Mouse (Mus musculus) midbrain, postnatal 0 days (tissue): ENCODE results near the gene Higd2a. TPM values are rescaled to one million over a fixed set of nuclear protein-coding genes. Genes with fewer than 3 reads are reported as not detected.

Experiments used
- ATAC-seq: fragments of 200-750 bp; cut with Nextera tagmentation; 2 replicates; pipeline ENCODE4 v1.8.0; 2017; ENCODE audit warnings: moderate number of reproducible peaks, mild to moderate bottlenecking, moderate TSS enrichment, moderate library complexity; ENCODE audit not compliant: low FRiP score
- DNase-seq: peaks from one replicate; pipeline ENCODE4 v3.0.0-alpha.2; 2015; ENCODE audit warnings: low spot score
- H3K27ac ChIP-seq: fragments of 300-500 bp; sonication (generic); 2 replicates; pipeline ENCODE4 v1.5.1; 2014; ENCODE audit warnings: low read depth, mild to moderate bottlenecking, low read length, mixed read lengths
- H3K27me3 ChIP-seq: fragments of 300-500 bp; sonication (generic); 2 replicates; pipeline ENCODE4 v1.6.1; 2014; ENCODE audit warnings: low read length, control low read depth, mixed read lengths; ENCODE audit not compliant: insufficient read depth
- H3K36me3 ChIP-seq: fragments of 300-500 bp; sonication (generic); 2 replicates; pipeline ENCODE4 v1.6.1; 2014; ENCODE audit warnings: low read length, control low read depth, mixed read lengths; ENCODE audit not compliant: insufficient read depth
- H3K4me1 ChIP-seq: fragments of 300-500 bp; sonication (generic); 2 replicates; pipeline ENCODE4 v1.6.1; 2014; ENCODE audit warnings: mild to moderate bottlenecking, control low read depth, antibody characterized with exemption, low read length, mixed read lengths; ENCODE audit not compliant: insufficient read depth
- H3K4me2 ChIP-seq: fragments of 300-500 bp; sonication (generic); 2 replicates; pipeline ENCODE4 v1.6.1; 2014; ENCODE audit warnings: low read depth, mild to moderate bottlenecking, low read length, mixed read lengths; ENCODE audit not compliant: poor library complexity, severe bottlenecking
- H3K4me3 ChIP-seq: fragments of 300-500 bp; sonication (generic); 2 replicates; pipeline ENCODE4 v1.5.1; 2014; ENCODE audit warnings: low read depth, mild to moderate bottlenecking, low read length, moderate library complexity
- H3K9ac ChIP-seq: fragments of 300-500 bp; sonication (generic); replicated peaks from 2 replicates; pipeline ENCODE4 v1.6.1; 2014; ENCODE audit warnings: mild to moderate bottlenecking, low read length, moderate library complexity, mixed read lengths; ENCODE audit not compliant: poor library complexity, severe bottlenecking
- H3K9me3 ChIP-seq: fragments of 300-500 bp; sonication (generic); 2 replicates; pipeline ENCODE4 v1.6.1; 2016; ENCODE audit warnings: low read length, control low read depth
- CTCF ChIP-seq: IDR thresholded peaks from 2 replicates; pipeline ENCODE4 v1.5.1; 2016; ENCODE audit warnings: antibody characterized with exemption, mild to moderate bottlenecking
- WGBS: fragments of 180-500 bp; shearing (Covaris S2); extraction: QIAGEN DNeasy Blood & Tissue Kit; methylation state at CpG from one replicate; pipeline ENCODE4 v1.1.7; 2014; 5-methylcytosine and 5-hydroxymethylcytosine counted together
- polyA plus RNA-seq: library from polyadenylated mRNA; unstranded; fragments of >200 nt; fragmentation: Nextera tagmentation; extraction: Ambion mirVana; gene quantifications from 2 replicates; pipeline ENCODE4 v1.2.1, GENCODE M21; 2015
- total RNA-seq: library from RNA; depleted of rRNA; stranded (reverse); fragments of >200 nt; gene quantifications from 2 replicates; pipeline ENCODE4 v1.2.3, GENCODE M21; 2014; rRNA removed

The Higd2a gene
- total RNA-seq (110 and 203 TPM in 2 replicates), polyA plus RNA-seq (327 and 330 TPM in 2 replicates)

DNA sequence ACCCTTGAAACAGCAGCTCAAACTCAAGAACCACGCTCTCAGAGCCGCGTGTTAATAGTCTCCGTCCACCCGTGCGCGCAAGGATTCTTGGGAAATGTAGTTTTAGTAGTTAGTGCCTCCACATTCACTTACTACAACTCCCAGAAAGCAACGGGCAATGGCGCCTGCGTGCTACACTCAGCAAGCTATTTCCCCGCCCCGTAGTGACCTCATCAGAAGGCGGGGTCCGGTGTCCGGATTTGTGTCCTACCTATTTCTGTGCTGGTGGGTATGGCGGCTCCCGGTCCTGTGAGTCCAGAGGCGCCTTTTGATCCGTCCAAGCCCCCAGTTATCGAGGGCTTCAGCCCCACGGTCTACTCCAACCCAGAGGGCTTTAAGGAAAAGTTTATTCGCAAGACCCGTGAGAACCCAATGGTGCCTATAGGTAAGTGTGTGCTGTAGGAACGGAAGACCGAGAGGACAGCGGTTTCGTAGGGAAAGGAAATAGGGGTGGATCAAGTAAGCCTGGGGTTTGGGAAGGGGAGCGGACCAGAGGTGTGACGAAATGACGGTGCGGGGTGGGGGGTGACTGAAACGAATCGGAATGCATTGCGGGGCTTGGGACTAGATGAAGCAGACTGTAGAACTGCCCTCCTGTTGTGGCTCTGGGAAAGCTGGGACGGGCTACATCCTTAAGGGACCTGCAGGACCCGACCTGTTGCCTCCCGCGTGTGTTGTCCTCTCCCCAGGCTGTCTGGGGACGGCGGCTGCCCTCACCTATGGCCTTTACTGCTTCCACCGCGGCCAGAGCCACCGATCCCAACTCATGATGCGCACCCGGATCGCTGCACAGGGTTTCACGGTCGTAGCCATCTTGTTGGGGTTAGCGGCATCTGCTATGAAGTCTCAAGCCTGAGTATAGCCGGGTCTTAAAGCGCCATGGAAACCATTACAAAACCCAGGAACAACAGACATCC lies at the start of gene Higd2a, which contains the start of gene Nop16:
Gene Higd2a (plus strand): TSS at position 212 of the 956 bp plus-strand sequence.
Gene Nop16 (minus strand): TSS at position 95 of the 956 bp plus-strand sequence.
- peak within 1 kb of the TSS; percentile 91 for H3K27ac ChIP-seq
- H3K9ac ChIP-seq: peak within 1 kb of the TSS; percentile 88
- no peak for TF ChIP-seq CTCF
- peak within 1 kb of the TSS; percentile 78 for H3K4me2 ChIP-seq
- no peaks in the 10 kb centered on the region for H3K27me3 ChIP-seq
- ATAC-seq: peak; percentile 96
- peak; percentile 99 for DNase-seq
- peaks cover 8% of the 10 kb centered on the region for H3K4me1 ChIP-seq
- WGBS: under 1% methylated on average over 51 of the region's 51 CpGs
- peaks cover 16% of the 10 kb centered on the region for H3K36me3 ChIP-seq
- H3K4me3 ChIP-seq: peak within 1 kb of the TSS; percentile 79
- no peaks in the 10 kb centered on the region for H3K9me3 ChIP-seq

- WGBS: 77% methylated on average over 7 of the region's 7 CpGs
- no peak for DNase-seq
- H3K27me3 ChIP-seq: no peaks in the 10 kb centered on the region
Observed at GRCm38 (mm10) chr13:54548036-54548435, 42.0 kb upstream of the Higd2a start.

GRCm38 (mm10) chr13:54556176-54556575 lies 33.8 kb upstream of the Higd2a start:
- Histone ChIP-seq H3K36me3 (peaks cover 70% of the 10 kb centered on the region), H3K4me2 (no peak overlapping the region), H3K27me3 (no peaks in the 10 kb centered on the region), H3K4me1 (no peaks in the 10 kb centered on the region), H3K4me3 (no peak overlapping the region), H3K9ac (no peak overlapping the region), H3K27ac (no peak overlapping the region), H3K9me3 (no peaks in the 10 kb centered on the region)
- DNase-seq (no peak), ATAC-seq (no peak)
- TF ChIP-seq CTCF: no peak
- WGBS: 97% methylated on average over 9 of the region's 9 CpGs

More at GRCm38 (mm10) chr13:54548036-54548435, 42.0 kb upstream of the Higd2a start:
- Histone ChIP-seq H3K4me2 (no peak overlapping the region), H3K9ac (no peak overlapping the region), H3K27ac (no peak overlapping the region), H3K4me1 (no peaks in the 10 kb centered on the region), H3K4me3 (no peak overlapping the region), H3K9me3 (no peaks in the 10 kb centered on the region), H3K36me3 (peaks cover 35% of the 10 kb centered on the region)
- no peak for ATAC-seq
- TF ChIP-seq CTCF: no peak

DNA sequence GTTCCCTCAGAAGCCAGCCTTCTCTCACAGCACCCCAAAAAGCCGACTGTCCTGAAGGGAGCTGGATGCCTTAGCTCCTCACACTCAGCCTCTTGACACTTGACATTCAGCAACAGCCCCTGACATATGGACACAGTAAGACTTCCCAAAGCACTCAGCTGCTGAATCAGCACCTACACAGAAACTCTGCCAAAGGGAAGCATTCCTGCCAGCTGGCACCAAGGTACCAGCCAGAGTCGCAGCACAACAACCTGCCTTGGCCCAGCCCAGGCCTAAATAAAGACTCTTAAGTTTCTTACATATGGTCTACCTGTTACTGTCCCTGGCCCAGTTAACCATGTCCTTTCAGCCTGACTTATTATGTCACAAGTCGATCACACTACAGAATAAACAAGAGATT lies 33.2 kb upstream of the Higd2a start:
- 86% methylated on average over 3 of the region's 3 CpGs for WGBS
- Histone ChIP-seq H3K27me3 (no peaks in the 10 kb centered on the region), H3K4me1 (no peaks in the 10 kb centered on the region), H3K4me2 (no peak overlapping the region), H3K9ac (no peak overlapping the region), H3K4me3 (no peak overlapping the region), H3K9me3 (no peaks in the 10 kb centered on the region), H3K36me3 (peaks cover 66% of the 10 kb centered on the region), H3K27ac (no peak overlapping the region)
- no peak for TF ChIP-seq CTCF
- peak; percentile 32 for DNase-seq
- no peak for ATAC-seq

- no peak for ATAC-seq
- no peaks in the 10 kb centered on the region for H3K4me1 ChIP-seq
- no peak overlapping the region for H3K4me3 ChIP-seq
- H3K9me3 ChIP-seq: no peaks in the 10 kb centered on the region
- TF ChIP-seq CTCF: no peak
- no peak overlapping the region for H3K9ac ChIP-seq
- H3K36me3 ChIP-seq: peaks cover 70% of the 10 kb centered on the region
- no peak overlapping the region for H3K27ac ChIP-seq
- H3K27me3 ChIP-seq: no peaks in the 10 kb centered on the region
- H3K4me2 ChIP-seq: no peak overlapping the region
- no peak for DNase-seq
- WGBS: 94% methylated on average over 1 of the region's 1 CpGs
Observed at GRCm38 (mm10) chr13:54557652-54558051, 32.4 kb upstream of the Higd2a start.

GRCm38 (mm10) chr13:54559656-54560055 lies 30.4 kb upstream of the Higd2a start:
- Histone ChIP-seq H3K27ac (no peak overlapping the region), H3K27me3 (no peaks in the 10 kb centered on the region), H3K4me3 (no peak overlapping the region), H3K4me1 (no peaks in the 10 kb centered on the region), H3K9me3 (no peaks in the 10 kb centered on the region), H3K36me3 (peaks cover 53% of the 10 kb centered on the region), H3K4me2 (no peak overlapping the region), H3K9ac (no peak overlapping the region)
- no peak for DNase-seq
- 100% methylated on average over 2 of the region's 2 CpGs for WGBS
- no peak for TF ChIP-seq CTCF
- ATAC-seq: no peak
